Mouse (Mus musculus): ENCODE results near the gene Mrpl24. TPM values are rescaled to one million over a fixed set of nuclear protein-coding genes. Genes with fewer than 3 reads are reported as not detected.

Gene Mrpl24
- total RNA-seq, 2 experiments from 2014 or later, result 55.0 to 57.0 TPM

- DNase-seq (ENCODE audit: low spot score in 2 of 2), result no peak
These were observed 9.9 kb upstream of the Mrpl24 start for GRCm38 (mm10) chr3:87909381-87909780.

DNA sequence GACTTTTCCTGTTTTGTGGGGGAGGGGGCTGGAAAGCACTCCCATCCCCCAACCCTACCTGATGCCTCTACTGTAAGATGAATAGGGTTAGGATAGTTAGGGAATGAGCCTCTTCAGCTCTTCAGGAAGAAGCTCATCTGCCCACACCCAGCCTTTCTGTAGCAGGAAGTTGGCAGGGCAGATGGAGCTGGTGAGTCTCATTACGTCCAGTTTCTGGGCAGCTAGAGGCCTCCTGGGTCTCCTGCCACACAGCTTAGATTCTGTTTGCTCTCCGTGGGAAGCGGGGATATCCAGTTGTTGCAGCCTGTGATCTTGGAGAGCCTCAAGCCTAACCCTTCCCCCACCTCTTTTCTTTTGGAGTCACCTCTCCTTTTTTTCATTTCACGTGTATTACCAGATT lies 9.4 kb upstream of the Mrpl24 start:
- DNase-seq (ENCODE audit: low spot score in 2 of 2), result no peak

GRCm38 (mm10) chr3:87910573-87911141 lies 8.6 kb upstream of the Mrpl24 start:
- DNase-seq (ENCODE audit: low spot score in 2 of 2), result peak; percentile 67 to 80

DNA sequence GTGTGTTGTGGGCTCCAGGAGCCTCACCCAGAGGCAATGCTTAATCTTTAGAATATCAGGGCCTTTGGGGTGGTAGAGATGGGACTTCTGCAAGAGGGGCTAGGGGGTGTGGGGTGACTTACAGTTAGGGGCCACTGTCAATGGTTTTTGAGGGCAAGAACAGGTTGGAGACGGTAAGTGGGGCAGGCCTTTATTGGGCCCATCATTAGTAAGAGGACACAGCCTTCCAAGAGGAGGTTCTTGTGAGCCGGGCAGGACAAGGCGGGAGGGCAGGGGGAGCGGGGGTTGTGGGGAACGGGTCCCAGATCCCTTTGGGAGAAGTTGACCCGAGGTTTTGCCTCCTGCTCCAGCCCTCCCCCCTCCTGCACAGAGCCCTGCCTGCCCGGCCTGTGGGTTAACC lies 5.8 kb upstream of the Mrpl24 start:
- DNase-seq (ENCODE audit: low spot score in 2 of 2), result no peak

GRCm38 (mm10) chr3:87913891-87914290 lies 5.4 kb upstream of the Mrpl24 start:
- no peak for DNase-seq (ENCODE audit: low spot score in 2 of 2)

- DNase-seq (ENCODE audit: low spot score in 2 of 2), result no peak
These were observed 2.3 kb upstream of the Mrpl24 start for GRCm38 (mm10) chr3:87916990-87917389.

DNA sequence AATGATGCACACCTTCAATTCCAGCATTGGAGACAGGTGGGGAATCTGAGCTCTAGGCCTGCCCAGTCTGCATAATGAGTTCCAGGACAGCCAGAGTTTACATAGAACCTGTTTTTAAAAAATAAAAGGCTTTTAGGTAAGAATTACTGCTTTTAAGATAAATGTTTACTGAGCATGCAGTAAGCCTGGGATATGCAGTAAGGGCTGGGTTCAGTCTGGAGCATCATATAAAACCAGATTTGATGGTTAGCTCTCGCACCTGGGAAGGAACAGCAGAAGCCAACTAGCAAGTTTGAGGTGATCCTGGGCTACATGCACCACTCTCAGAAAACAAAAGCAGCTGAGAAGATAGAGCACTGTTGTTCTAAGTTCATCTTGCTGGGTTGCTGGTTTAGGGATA lies 755 bp upstream of the Mrpl24 start:
- no peak for DNase-seq (ENCODE audit: low spot score in 2 of 2)

DNA sequence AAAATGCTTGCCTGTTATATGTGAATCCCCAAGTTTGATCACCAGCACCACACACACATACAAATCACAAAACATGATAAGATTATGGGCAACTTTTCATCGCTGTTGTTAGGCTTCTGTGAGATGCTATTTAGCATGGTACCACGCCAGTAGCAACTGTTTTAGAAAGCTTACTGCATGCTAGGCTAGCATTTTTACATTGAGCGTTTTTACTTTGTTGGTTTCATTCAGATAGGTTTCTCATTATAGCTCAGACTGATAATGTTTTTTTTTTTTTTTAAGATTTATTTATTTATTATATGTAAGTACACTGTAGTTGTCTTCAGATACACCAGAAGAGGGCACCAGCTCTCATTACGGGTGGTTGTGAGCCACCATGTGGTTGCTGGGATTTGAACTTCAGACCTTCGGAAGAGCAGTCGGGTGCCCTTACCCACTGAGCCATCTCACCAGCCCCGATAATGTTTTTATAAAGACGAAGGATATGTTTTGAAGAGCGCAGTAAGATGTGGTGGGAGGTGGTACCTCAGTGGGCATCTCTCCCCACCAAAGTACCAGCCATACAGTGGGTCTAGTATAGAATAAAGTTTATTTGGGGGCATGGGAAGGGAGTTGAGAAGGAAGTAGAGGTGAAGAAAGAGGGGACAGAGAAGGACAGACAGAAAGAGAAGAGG lies 1.1 kb downstream of the Mrpl24 start:
- no peak for DNase-seq (ENCODE audit: low spot score in 2 of 2)

- no peak for DNase-seq (ENCODE audit: low spot score in 2 of 2)
These were observed 5.7 kb downstream of the Mrpl24 start for GRCm38 (mm10) chr3:87924996-87925395.

GRCm38 (mm10) chr3:87927452-87927851 lies 8.1 kb downstream of the Mrpl24 start:
- no peak for DNase-seq (ENCODE audit: low spot score in 2 of 2)

DNA sequence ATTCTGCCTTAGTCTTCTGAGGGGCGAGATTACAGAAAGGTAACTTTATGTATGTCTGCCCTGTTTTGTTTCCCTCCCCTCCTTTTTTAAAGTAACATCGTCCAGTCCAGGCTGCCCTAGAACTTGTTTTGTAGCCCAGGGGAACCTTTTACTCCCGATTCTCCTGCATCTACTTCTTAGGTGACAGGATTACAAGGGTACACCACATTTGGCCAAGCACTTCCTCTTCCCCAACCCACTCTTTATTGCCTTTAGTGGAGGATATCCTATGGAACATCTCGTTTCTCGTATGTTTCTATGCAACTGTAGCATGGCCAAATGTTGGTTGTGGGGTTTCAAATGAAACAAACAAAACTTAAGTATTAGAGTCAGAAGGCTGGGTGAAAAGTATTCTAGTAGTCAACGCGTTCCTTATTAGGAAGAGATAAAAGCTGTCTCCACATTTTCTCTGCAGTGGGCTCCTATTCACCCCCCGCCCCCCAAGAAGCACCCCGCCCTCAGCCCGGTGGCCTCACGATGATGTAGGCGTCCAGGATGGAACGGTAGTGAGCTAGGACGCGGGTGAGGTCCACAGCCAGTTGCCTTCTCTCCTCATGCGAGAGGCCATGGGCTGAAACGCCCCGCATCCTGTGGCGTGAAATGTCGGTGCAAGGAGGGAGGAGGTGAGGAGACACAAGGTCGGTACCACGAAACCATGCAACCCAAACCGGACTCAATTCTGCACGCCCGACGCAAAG lies 10.2 kb downstream of the Mrpl24 start:
- no peak for DNase-seq (ENCODE audit: low spot score in 2 of 2)

GRCm38 (mm10) chr3:87930078-87930795 lies 10.9 kb downstream of the Mrpl24 start, which contains the start of the genes Isg20l2 and Rrnad1:
Gene Isg20l2, plus strand, starts transcription at chr3:87930314.
Gene Rrnad1, minus strand, starts transcription at chr3:87930717.
- peak; percentile 94 to 97 for DNase-seq (ENCODE audit: low spot score in 2 of 2)

- DNase-seq (ENCODE audit: low spot score in 2 of 2), result no peak
These were observed 14.7 kb downstream of the Mrpl24 start for GRCm38 (mm10) chr3:87934026-87934425.

DNA sequence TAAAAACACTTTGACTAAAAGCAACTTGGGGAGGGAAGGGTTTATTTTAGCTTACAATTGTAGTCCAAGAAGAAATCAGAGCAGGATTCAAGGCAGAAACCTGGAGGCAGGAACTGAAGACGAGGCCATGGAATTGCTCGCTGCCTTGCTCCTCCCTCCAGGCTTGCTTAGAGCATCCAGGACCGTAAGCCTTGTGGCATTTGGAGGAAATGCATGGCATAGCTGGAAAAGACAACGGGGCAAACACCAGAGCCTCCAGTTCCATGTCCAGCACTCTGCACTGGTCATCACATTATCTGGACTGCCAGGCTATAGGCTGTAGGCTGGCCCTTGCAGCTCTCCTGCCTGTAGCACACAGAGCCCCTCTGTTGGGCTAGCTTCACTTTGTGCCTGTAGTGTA lies 15.2 kb downstream of the Mrpl24 start:
- no peak for DNase-seq (ENCODE audit: low spot score in 2 of 2)

GRCm38 (mm10) chr3:87935201-87935600 lies 15.9 kb downstream of the Mrpl24 start:
- DNase-seq (ENCODE audit: low spot score in 2 of 2), result no peak

DNA sequence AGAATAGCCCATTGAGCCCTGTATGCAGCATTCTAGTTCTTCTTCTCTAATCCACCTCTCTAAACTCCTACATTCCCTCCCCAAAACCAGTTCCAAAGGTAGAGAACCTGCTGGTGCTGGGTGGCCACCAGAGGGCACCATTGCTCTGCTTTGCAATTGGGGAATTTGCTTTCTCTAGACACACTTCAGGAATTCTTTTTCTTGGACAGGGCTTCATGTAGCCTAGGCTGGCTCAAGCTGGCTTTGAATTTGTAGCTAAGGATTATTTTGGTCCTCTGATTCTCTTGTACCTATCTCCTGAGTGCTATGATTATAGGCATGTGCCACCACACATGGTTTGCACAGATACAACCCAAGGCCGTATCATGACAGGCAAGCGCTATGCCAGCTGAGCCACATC lies 16.5 kb downstream of the Mrpl24 start:
- peak; percentile 82 to 87 for DNase-seq (ENCODE audit: low spot score in 2 of 2)

- DNase-seq (ENCODE audit: low spot score in 2 of 2), result no peak
These were observed 21.3 kb downstream of the Mrpl24 start for GRCm38 (mm10) chr3:87940611-87941010.

DNA sequence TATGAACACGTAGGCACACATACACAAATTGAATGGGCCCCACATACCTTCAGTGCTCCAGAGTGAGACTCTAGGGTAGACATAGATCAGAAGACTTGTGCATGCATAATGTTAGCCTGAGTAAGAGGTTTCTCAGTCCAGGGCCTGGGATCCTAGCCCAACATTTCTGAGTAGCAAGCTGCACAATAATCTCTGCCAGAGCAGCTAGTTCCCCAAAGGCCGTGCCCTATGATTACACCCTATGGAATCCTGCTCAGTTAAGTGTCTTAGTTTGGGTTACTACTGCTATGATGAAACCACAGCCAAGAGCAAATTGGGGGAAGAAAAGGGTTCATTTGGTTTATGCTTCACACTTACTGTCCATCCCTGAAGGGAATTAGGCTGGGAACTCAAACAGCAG lies 23.2 kb downstream of the Mrpl24 start:
- DNase-seq (ENCODE audit: low spot score in 2 of 2), result no peak

- no peak for DNase-seq (ENCODE audit: low spot score in 2 of 2)
These were observed 24.3 kb downstream of the Mrpl24 start for GRCm38 (mm10) chr3:87943586-87943985.

DNA sequence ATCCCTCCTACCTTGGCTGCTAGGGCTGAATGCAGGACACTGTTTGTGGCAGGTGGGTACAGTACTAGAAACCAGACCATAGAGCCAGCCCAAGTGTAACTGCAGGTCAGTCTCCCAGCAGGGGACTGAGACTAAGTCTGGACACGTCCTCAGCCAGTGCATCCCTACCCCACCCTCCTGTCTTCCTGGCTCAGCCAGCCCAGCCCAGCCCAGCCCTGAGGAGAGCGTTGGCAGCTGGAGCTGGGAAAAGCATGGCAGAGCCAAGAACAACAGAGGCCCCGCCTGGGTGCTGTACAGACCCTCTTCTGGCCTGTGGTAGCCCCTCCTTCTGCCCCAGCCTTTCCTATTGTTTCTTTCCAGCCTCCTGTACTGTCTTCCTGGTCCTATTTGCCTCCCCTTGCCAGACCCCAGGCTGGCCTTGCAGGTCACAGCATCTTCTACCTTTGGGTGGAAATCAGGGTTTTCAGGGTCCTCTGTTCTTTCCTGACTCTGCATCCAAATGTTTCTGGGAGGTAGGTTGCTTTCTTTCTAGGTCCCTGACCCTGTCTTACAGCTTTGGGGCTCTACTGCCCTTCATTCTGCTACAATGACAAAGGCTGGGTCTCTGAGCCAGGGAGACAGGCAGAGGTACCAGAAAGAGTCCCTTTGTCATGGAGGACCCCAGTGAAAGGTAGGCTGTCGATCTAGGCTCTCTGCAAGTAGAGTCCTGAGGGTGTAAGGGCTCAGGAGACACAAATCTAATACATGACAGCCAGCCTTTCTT lies 25.7 kb downstream of the Mrpl24 start:
- DNase-seq (ENCODE audit: low spot score in 2 of 2), result peak in 1 of 2 experiments; percentile 43
